Mouse (Mus musculus): Measurements from ENCODE around the gene Plxna4.

Plxna4 gene

DNA sequence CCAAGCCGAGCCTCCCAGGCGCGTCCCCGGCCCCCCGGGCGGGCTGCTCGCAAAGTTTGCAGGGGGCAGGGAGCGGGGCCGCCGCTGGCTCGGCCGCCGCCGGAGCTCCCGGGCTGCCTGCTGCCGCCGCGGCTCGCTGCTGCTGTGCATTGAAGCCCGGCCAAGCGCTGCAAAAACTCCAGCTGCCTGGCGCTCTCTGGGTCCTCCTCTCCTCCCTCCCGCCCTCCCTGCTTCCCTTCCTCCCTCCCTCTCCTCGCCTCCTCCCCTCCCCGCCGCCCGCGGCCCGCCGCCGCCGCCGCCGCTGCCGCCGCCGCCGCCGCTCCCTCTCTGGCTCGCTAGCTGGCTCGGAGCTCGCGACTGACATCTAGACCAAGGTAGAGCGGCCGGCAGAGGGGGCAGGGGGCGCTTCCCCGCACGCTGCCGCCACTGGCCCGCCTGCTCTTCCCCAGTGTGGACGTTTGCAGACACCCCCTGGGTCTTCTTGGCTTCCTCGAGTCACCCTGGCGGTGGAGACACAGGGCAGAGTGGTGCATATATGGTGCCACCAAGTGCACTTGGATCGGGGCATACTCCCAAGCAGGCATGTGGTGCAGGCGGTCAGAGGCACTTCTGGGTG, at the start of gene Plxna4:
Gene Plxna4 (minus strand): TSS at position 137 of the 616 bp plus-strand sequence.
- DNase-seq (ENCODE audit: low spot score in 2 of 2) = peak; percentile 92

DNA sequence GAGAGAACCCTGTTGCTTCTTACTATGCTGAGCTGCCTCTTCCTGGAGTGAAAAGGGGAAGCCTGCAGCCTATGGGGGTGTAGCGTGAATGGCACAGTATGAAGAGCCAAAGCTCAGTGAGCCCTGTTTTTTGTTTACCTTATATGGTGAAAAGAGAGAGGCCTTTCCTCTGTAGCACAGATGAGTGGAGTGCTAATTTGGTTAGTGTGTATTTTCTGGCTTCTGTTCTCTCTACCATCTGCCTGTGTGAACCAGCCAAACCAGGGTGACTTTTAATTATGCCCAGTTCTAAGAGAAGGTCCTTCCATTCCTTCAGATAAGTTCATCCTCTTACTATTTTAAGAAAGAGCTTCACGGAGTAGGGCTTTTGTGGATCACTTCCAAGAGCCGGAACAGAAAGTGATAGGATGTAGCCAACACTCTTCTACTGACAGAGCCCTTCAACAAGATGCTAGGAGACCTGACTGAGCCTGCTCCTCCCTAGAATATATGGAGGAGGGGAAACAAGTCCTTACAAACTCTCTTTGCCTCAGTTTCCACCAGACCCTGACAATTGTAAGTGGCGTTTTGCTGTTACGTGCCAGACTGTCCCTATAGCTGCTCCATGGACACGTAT, 49.7 kb upstream of the Plxna4 start:
- DNase-seq (ENCODE audit: low spot score in 2 of 2) = no peak

DNA sequence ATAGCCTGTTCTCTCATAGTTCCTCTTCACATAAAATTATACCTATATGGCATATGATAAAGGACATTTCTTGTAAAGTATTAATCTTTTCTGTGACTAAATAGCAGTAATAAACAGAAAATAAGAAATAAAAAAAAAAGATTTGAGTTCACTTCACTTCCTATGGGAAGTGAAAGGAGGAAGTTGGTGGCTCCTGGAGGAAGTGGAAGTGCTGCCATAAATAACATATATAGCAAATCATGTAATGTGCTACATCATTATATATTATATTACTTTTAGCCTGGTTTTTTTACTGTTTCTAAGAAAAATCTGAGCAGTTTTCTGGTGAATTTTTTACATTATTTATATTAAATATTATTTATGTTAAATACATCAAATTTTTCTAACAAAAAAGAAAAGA, 22.7 kb upstream of the Plxna4 start:
- DNase-seq (ENCODE audit: low spot score in 2 of 2) = no peak

DNA sequence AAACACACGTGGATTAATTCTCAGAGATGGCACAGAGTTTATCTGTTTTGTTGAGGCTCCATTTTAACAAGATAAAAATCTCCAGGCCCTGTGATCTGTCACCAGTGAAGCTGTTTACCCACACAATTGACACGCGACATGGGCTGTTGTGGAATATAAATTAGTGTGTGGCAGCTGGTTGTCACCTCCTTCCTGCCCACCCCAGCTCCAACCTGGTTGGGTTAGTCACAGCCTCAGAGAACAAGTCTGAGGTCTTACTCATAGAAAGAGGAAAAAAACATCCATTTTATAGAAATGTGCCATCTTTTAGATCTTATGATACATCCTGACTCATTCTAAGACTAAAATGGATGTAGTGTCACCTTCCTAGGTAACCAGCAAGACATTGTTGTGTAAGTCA, 18.8 kb upstream of the Plxna4 start:
- DNase-seq (ENCODE audit: low spot score in 2 of 2) = no peak

DNA sequence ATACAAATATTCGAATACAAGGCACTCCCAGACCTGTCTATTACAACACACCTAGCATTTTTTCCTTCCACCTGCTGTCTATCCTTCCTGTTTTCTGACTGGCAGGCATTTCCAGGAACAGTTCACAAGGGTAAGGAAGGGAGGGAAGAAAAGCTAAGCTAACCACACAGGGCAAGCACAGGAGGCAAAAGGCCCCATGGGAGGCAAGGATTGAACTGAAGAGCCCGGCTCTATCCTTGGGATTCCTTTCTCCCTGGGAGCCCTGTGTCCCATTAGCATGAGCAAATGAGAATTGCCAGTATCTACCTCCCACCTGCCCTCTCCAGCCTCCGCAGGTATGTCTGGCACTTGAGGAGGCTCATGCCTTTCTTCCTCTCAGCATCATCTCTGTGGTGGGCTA, 17.6 kb upstream of the Plxna4 start:
- DNase-seq (ENCODE audit: low spot score in 2 of 2) = no peak

DNA sequence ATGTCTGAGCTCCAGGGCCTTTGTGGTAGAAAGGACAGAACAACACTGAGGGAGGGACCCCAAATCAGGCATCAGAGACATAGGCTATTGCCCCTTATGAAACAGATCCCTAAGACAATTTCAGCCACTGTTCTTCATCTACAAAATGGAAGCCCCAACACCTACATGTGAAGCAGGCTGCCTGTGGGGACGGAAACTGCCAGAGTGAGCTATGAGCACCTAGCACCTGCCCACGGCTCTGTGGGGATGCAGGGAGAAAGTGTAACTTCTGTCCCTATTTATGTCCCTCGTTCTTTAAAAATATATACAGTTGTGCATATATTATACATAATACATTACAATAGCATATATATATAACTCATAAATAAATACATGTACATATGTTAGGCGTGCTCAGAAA, 16.9 kb upstream of the Plxna4 start:
- DNase-seq (ENCODE audit: low spot score in 2 of 2) = no peak

DNA sequence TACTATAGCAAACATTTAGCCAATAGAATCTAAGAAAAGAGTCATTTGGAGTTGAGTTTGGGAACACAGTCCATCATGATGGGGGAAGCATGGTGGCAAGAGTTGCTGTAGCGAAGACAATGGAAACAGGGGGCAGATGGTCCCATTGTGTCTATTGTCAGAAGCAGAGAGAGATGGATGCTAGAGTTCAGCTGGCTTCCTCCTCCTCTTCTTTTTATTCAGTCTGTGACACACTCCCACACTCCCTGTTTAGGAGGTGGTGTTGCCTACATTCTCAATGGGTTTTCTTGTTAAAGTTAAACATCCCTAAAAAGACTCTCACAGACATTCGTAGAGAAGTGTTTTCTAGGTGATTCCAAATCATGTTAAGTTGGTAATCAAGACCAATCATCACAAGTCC, 14.1 kb upstream of the Plxna4 start:
- no peak for DNase-seq (ENCODE audit: low spot score in 2 of 2)

DNA sequence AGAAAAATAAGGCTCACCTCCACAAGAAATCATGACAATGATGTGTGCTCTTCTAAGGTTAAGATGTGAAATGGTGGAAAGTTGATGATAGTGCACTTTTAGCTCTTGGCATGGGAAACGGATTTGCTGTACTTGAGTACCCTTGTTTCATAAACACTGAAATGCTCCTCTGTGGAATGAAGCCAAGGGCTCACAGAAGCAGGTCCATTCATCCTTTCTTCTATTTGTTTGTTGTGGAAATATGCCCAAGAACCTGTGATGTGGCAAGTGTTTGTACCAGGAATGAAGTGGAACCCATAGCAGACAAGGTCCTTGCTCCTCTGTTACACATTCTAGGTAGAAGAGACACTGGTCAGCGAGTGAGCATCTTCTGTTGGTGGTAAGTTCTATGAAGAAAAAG, 13.3 kb upstream of the Plxna4 start:
- DNase-seq (ENCODE audit: low spot score in 2 of 2) = no peak

DNA sequence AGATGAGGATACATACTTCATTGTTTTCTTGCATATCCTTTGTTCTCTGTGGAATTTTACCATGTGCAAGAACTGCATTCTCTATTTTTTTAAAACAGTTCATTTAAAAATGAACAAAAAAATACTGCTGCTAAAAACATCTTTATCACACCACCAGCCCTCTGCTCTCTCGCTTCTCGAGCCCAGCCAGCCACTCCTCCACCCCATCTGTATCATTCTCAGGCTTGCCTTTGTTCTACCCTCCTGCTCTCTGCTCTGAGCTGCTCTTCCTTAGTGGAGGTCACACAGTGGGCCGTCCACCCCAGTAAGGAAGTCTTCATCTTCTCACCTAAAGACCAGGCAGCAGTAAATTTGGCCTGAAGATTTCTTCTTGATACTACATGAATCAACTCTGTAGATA, 7.6 kb upstream of the Plxna4 start:
- DNase-seq (ENCODE audit: low spot score in 2 of 2) = no peak

DNA sequence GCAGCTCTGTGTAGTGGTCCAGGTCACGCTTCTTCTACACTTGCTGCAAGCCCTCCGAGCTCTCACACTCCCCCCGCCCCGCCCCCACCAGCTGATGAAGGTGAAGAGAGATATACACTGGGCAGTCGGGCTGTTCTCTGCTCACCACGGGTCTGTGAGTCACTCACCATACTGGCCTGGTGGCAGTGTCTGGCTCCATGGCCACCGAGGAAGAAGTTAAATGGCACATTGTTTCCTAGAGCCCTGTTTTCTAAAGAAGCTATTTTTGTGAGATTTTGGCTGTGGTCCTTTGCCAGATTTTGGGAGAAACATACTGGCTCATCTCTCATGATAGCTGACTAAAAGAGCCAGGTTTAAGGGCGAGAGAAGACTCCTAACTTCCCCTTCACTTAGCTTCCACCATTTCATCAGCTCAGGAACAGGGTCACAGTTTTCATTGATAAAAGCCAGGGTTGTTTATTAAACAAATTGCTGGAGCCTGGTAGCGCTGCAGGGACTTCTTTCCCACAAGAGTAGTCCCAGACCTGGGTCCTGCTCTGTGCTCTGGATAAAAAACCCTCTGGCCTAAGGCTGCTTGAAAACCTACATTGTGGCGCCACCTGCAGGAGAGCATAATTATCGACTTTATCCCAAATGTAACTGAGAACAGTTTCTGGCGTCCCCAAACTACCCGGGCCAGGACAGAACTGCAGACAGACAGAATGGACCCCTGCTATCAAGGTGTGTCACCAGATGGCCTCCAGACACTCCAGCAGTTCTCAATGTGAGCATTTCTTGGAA, 3.2 kb upstream of the Plxna4 start:
- peak; percentile 73 to 86 for DNase-seq (ENCODE audit: low spot score in 2 of 2)

DNA sequence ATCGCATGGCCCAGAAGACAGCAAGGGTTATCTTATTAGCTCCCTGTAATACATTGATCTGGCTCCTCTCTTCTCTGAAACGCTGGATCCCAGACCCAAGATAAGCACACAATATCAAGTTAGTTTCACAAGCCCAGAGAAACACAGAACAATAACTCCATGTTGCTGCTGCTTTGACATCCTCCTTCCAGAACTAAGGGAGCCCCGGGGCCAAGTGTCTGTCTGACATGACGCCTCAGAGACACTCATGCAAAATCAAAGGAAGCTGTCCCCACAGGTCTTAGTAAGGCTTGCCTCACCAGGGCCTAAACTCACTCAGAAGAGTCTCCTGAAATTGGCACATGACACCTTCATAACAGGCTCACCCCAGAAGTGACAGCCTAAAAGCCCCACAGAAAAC, 1.6 kb upstream of the Plxna4 start:
- no peak for DNase-seq (ENCODE audit: low spot score in 2 of 2)

DNA sequence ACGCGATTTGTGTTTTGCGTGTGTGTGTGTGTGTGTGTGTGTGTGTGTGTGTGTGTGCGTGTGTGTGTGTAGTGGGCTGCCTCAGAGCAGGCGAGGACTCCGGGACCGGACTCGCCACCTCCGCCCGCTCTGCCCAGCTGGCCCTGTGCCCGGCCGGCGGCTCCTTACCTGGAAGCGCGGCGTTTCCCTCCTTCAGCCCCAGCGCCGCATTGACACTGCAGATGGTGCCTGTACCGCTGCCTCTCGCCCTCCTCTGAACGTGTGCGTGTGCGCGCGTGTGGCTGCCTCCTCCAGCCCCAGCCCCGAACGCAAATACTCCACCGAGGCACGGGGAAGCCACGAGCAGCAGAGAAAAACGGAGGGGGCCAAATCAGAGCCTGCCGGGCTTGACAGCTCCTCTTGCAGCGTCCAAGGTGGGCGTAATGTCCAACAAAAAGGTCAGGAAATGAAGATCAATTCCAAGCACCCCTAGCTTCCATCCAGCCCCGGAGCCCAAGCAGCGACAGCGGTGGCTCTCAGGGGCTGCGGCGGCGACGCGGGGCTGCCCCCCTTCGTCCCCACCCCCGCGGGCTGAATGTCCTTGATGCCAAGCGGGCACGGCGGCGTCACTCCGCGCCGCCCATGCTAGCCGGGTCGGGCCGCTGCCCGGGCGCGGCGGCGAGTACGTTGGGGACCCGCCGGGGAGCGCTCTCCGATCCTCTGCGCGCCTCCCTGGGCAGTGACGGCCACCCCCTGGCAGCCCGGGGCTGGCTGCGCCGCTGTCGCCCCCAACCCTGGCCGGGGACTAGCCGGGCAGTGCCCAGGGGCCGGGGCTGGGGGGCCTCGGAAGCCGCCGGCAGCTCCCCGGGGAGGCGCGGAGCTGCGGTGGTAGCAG, 619 bp downstream of the Plxna4 start:
- DNase-seq (ENCODE audit: low spot score in 2 of 2) = peak; percentile 83 to 86

DNA sequence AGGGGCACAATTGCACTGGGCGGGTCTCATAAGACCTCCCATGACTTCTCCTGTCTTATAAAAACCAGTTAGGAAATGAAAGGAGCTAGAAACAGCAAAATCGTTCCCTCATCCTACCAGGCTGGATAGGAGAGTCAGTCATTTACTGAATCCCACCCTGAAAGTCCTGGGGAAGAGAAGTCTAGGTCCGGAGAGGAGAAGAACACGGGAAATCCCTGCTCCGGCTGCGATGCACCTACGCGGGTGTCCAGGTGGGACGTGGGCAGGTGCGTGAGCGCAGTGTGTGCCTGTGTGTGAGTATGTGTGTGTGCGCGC, 1.2 kb downstream of the Plxna4 start:
- no peak for DNase-seq (ENCODE audit: low spot score in 2 of 2)

DNA sequence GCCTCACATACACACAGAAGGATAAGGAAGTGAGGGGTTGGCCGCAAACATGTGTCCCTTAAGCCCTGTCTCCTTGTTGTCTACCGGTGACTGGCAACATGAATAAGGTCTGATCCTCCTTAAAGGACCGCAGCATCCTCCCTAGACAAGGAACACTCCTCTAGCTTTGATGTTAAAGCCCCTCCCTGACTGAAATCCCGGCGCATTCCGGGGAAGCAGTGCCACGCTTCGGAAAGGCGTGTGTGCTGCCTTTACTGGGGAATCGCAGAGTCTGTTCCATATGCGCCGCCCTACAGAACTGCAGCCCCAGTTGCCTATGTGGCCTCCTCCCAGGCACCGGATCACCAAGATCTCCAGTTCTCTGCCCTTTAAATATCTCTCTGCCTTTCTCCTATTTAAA, 1.6 kb downstream of the Plxna4 start:
- DNase-seq (ENCODE audit: low spot score in 2 of 2) = peak; percentile 81 to 82

DNA sequence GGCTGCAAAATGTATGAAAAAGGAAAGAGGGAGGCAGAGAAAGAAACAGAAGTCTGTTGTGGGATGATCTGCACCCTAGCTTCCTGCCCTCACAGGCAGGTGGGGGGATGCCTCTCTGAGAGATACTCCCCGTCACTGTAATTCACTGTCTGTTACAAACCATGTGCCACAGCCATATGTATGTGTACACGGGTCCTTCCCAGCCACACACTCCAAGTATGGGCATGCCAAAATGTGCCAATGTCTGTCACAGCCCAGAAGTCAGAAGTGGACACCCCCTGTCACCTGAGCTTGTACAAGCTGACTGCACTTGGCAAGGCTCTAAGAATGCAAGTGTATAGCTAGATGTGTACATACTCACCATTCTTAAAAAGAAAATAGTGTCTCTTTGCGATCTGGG, 2.8 kb downstream of the Plxna4 start:
- no peak for DNase-seq (ENCODE audit: low spot score in 2 of 2)

DNA sequence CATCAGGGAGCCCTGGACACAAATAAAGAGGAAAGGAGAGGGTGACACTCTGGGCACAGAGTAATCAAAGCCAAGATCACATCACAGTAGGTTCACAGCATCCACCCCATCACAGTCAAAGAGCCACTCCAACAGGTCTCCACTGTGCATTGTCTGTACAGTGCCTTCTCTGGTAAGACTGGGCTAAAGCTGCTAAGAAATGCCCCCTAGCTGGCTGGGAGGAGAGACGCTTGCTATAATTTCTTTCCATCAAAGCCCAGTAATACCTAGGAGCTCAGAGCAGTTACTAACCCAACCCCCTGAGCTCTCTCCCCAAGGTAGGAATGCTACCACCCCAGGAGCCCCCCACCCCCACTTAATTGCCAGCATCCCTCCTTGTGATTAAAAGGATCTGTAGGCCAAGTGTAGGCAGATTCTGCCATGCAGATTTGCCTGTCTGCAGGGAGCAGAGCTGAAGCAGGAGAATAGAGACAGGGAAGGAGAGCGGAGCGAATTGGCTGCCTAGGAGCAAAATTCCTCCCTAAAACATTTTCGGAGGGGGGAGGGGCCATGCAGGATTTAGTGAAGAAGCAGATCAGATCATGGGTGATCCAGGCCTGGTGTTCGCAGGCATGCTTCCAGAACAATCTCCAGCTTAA, 3.6 kb downstream of the Plxna4 start:
- DNase-seq (ENCODE audit: low spot score in 2 of 2) = peak; percentile 60 to 62

DNA sequence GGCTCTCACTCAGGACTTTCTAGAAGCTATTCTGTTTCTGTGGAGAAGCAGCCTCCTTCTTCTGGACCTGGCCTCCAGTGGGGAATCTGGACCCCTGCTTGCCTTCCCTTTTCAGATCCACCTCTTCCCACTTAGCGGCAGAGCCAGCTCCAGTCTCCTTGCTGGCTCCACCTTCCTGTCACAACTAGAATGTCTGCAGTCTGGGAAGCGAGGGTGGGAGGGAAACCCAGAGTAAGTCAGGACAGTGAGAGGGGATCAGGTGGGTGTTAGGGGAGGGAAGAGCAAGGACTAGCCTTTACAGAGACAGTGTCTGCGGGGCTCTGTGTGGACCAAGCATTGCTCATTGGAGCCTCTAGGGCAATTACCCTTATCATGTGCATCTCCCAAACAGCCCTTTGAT, 4.4 kb downstream of the Plxna4 start:
- DNase-seq (ENCODE audit: low spot score in 2 of 2) = peak; percentile 60 to 67

DNA sequence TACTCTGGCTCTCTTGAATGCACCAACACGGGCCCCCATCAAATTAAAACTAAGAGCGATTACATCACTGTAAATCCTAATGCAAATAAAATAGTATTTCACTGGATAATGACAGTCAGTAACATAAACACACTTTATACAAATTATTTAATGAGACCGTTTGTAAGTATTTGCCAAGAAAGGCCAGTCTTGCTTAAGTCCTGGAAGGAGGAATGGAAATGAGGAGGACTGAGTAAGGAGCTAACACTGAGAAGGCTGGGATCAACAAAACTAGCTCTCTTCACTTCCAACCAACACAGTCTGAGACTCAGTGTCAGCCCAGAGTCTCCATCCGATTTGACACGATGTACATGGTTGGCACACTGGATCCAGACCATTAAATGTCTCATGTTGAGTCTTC, 16.5 kb downstream of the Plxna4 start:
- no peak for DNase-seq (ENCODE audit: low spot score in 2 of 2)

DNA sequence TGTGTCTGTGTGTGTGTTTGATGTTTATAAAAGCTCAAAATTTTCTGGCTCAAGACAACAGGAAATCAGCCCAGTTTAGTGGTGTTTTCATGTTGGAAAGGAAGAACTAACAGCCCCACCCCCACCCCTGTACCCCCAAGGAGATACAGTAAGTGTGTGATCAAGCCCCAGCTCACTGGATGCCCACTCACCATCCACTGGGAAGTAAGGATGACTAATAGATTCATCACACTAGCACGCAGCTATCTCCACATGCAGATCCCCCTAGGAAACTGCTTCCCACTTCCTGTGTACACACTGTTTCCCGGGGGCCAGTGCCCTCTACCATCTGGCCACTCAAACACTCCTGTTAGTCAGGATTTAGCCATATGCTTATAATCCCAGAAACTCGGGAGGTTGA, 17.5 kb downstream of the Plxna4 start:
- no peak for DNase-seq (ENCODE audit: low spot score in 2 of 2)

DNA sequence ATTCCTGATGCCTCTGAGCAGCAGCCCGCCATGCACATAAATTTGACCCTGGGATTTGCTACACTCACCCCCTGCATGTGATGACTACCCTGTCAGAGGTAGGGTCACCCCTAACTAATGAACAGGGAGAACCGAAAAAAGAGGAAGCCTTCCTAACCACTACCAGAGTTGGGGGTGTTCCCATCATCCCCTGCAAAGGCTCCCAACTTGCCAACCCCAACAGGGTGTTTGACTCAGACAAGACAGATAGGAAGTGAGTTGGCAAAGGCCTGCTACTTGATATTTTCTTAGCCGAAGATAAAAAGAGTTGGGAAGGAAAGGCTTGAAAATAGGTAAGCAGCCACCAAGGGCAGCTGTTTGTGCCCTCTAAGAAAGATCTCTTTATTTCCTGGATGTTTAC, 18.1 kb downstream of the Plxna4 start:
- DNase-seq (ENCODE audit: low spot score in 2 of 2) = no peak

DNA sequence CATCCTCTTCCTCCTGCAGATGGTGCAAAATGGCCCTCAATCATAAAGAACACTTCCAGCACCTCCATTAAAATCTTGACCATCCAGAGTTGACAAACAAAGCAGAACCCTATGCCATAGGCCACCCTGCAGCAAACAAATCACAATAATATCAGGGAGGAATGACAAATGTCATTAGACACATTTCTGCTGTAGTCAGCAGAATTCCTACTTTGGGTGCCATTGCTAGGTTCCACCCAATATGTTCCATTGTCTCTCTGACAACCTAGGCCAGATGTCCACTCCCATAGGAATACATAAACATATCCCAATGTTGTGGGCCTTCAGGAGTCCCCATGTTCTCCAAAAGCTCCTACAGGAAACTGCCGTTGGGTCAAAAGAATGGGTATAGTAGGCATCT, 41.1 kb downstream of the Plxna4 start:
- no peak for DNase-seq (ENCODE audit: low spot score in 2 of 2)

DNA sequence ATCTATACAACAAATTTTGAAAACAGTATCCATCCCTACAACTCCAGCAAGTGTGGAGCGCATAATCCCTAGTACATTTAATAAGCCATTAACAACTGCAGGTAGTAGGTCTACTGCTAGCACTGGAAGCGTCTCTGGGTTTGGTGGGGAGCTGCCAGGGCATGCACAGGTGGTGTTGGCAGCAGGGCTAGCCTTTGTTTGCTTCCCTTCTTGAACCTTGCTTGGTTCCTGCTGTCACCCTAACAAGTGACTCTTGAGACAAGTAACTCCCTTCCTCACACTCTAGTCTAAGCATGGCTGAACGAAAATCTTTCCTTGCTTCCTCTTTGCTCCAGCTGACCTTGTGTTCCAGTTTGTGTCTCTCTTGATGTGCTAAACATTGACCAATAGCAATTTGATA, 44.0 kb downstream of the Plxna4 start:
- DNase-seq (ENCODE audit: low spot score in 2 of 2) = no peak
